Mouse (Mus musculus) ES-E14 (cell line): ENCODE results near the gene Fam19a3.

Experiments used
- HCFC1 ChIP-seq: IDR thresholded peaks from 2 replicates; pipeline ENCODE4 v1.6.1; 2012; ENCODE audit warnings: low read length, inconsistent platforms, borderline replicate concordance; ENCODE audit not compliant: insufficient read depth
- ZNF384 ChIP-seq: IDR thresholded peaks from 2 replicates; pipeline ENCODE4 v1.6.1; 2012; ENCODE audit warnings: low read depth, low read length, inconsistent platforms

DNA sequence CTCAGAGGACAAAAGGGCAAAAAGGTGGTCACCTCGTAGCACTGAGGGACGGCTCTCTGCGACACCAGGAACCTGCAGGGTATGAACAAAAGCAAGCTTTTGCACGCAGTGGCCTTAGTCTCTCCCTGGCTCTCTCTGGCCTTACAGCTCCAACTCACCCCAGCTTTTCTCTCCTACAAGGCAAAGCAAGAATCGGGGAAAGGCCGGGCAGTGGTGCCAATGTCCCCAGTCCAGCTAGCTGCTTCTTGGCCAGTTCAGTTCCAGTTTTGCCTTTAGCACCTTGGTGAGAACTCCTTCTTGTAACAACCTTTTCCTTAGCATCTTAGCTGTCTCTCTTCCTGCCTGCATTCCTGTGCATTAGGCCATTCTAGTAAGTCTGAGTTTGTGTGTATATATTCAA, 19.8 kb upstream of the Fam19a3 start:
- TF ChIP-seq HCFC1 (no peak), ZNF384 (no peak)
